Mouse (Mus musculus) c-Kit-positive CD71-positive TER-119-negative erythroid progenitor cells, embryonic 14.5 days (primary cell): Measurements from ENCODE around the gene Clca2.
A peak's percentile ranks its signal among the peaks of the same experiment; 100 is the strongest.
"Not testable (repeated sequence)": the region's sequence is repeated elsewhere in the genome, so short reads cannot be mapped to it uniquely, and the experiment has no call there.

Experiments
- DNase-seq: peaks from one replicate; pipeline ENCODE4 v3.0.0-alpha.2; 2013; ENCODE audit warnings: low read depth

Gene Clca2

GRCm38 (mm10) chr3:145086180-145086579, 13.1 kb downstream of the Clca2 start:
- DNase-seq, result no peak

DNA sequence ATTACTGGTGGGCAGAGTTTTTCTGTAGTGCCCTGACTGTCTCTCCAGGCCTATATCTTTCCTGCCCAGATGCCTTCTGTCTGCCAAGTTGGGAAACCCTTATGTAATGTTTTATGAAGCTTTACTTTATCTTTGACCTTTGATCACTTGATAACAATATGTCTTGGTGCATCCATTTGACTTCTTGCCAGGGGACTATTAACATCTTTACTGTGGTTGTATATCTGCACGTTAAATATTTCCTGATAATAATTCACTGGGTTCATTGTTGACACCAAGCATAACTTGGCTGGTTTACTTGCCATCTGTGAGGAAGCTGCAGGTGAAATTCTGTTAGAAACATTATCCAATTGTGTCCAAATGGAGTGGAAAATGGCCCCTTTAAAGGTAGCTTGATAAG, 16.2 kb downstream of the Clca2 start:
- no peak for DNase-seq

- DNase-seq, result no peak
Measured at GRCm38 (mm10) chr3:145080904-145081303, 18.3 kb downstream of the Clca2 start.

GRCm38 (mm10) chr3:145078405-145078804, 20.8 kb downstream of the Clca2 start:
- no peak for DNase-seq

- no peak for DNase-seq
Measured at GRCm38 (mm10) chr3:145072339-145072738, 26.9 kb downstream of the Clca2 start.

DNA sequence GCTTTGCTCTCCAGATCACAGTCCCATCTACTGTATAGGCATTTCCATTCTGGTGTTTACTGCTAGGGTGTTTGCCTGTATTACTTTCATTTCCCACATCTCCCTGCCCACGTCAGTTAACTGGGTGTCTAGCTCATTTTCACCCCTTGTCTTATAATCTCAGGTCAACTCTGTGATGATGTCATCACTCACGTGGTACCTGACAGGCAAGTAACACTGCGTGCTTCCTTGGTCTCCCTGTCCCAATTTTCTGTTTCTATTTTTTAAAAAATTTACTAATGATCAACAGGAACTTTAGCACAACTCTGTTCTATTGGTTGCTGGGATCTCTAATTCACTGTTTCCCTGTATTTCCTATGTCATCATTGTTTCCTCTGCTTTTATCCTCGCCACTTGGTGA, 30.3 kb downstream of the Clca2 start:
- DNase-seq, result no peak

- not testable (repeated sequence) for DNase-seq
Measured at GRCm38 (mm10) chr3:145055138-145055537, 44.1 kb downstream of the Clca2 start.

- peak; percentile 43 for DNase-seq
Measured at GRCm38 (mm10) chr3:145049820-145050219, 49.4 kb downstream of the Clca2 start.

DNA sequence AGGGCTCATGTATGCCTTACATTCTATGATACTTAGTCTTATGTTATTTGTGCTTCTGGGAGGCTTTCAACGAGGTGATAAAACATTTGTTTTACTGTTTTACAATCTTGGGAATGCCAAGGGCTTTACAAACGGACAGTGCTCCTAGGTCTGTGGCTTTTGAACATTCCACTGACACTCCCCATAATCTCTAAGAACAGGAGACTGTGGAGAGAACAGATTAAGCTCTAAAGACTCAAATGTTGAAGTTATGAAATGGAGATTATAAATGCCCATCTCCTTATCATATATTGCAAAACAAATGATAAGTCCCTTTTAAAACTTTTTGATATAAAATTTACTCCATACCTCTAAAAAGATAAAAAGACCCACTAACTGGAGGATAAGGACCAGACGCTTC, 60.4 kb downstream of the Clca2 start:
- DNase-seq, result no peak

GRCm38 (mm10) chr3:145032676-145033075, 66.6 kb downstream of the Clca2 start, which contains the start of gene Clca1:
Clca1 (minus strand) TSS chr3:145032776.
- no peak for DNase-seq

DNA sequence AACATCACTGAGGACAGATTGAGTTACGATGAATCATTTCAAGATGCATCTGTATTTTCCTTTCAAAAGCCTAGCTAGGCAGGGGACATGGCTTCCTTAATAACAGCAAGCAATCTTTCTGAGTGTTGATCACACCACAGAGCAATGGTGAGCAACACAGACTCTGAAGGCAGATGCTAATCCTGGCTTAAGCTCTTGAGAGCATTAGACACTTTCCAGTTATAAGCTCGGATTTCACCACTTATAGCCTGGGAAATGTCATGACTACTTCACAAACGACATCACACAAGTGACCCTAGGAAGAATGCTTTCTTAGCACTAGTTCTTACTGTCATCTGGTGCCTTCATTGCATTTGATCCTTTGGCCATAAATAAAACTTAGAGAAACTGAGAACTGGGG, 71.2 kb downstream of the Clca2 start:
- DNase-seq, result no peak

- peak; percentile 17 for DNase-seq
Measured at GRCm38 (mm10) chr3:145026750-145027149, 72.5 kb downstream of the Clca2 start.
